Mouse (Mus musculus): ENCODE measurements around the gene Rnd2. TPM values are rescaled to one million over a fixed set of nuclear protein-coding genes. Genes with fewer than 3 reads are reported as not detected.
A peak's percentile ranks its signal among the peaks of the same experiment; 100 is the strongest.

Gene Rnd2
- 43.5 and 49.0 TPM in 2 replicates for polyA plus RNA-seq (2014; fragmentation: Nextera tagmentation; extraction: Ambion mirVana)

GRCm38 (mm10) chr11:101464211-101465100, at the start of gene Rnd2:
Rnd2 (plus strand) TSS chr11:101464999.
- H3K27me3 ChIP-seq (ENCODE audit: control insufficient read depth, insufficient read depth, low read length) = no peaks in the 10 kb centered on the region
- H3K27ac ChIP-seq (ENCODE audit: low read depth, low read length) = peak within 1 kb of the TSS; percentile 63
- H3K4me1 ChIP-seq (replicated peaks; ENCODE audit: control insufficient read depth, insufficient read depth, low read length) = peaks cover 20% of the 10 kb centered on the region
- peak within 1 kb of the TSS; percentile 96 for H3K4me2 ChIP-seq (ENCODE audit: low read depth, low read length, severe bottlenecking)
- DNase-seq (ENCODE audit: low spot score) (no peak), ATAC-seq (replicated peaks; ENCODE audit: low FRiP score) (no peak)
- H3K9ac ChIP-seq (ENCODE audit: low read length) = peak within 1 kb of the TSS; percentile 66
- no peaks in the 10 kb centered on the region for H3K36me3 ChIP-seq (ENCODE audit: control insufficient read depth, insufficient read depth, low read length)
- WGBS = 15% methylated on average over 12 of the region's 12 CpGs
- H3K4me3 ChIP-seq (ENCODE audit: low read depth, low read length) = peak within 1 kb of the TSS; percentile 72
- H3K9me3 ChIP-seq (ENCODE audit: control insufficient read depth, low read length) = no peaks in the 10 kb centered on the region

GRCm38 (mm10) chr11:101415306-101415705, 49.5 kb upstream of the Rnd2 start:
- H3K9ac ChIP-seq (ENCODE audit: low read length) = no peak overlapping the region
- ATAC-seq (replicated peaks; ENCODE audit: low FRiP score) (no peak), DNase-seq (ENCODE audit: low spot score) (no peak)
- peaks cover 3% of the 10 kb centered on the region for H3K4me1 ChIP-seq (replicated peaks; ENCODE audit: control insufficient read depth, insufficient read depth, low read length)
- no peaks in the 10 kb centered on the region for H3K36me3 ChIP-seq (ENCODE audit: control insufficient read depth, insufficient read depth, low read length)
- H3K27ac ChIP-seq (ENCODE audit: low read depth, low read length) = no peak overlapping the region
- H3K9me3 ChIP-seq (ENCODE audit: control insufficient read depth, low read length) = no peaks in the 10 kb centered on the region
- H3K27me3 ChIP-seq (ENCODE audit: control insufficient read depth, insufficient read depth, low read length) = no peaks in the 10 kb centered on the region
- no peak overlapping the region for H3K4me3 ChIP-seq (ENCODE audit: low read depth, low read length)
- no peak overlapping the region for H3K4me2 ChIP-seq (ENCODE audit: low read depth, low read length, severe bottlenecking)
- WGBS = 91% methylated on average over 2 of the region's 2 CpGs

- Histone ChIP-seq H3K9ac (ENCODE audit: low read length) (peak overlapping the region; percentile 92), H3K36me3 (ENCODE audit: control insufficient read depth, insufficient read depth, low read length) (no peaks in the 10 kb centered on the region), H3K4me1 (replicated peaks; ENCODE audit: control insufficient read depth, insufficient read depth, low read length) (peaks cover 3% of the 10 kb centered on the region), H3K4me2 (ENCODE audit: low read depth, low read length, severe bottlenecking) (peak overlapping the region; percentile 86), H3K27me3 (ENCODE audit: control insufficient read depth, insufficient read depth, low read length) (no peaks in the 10 kb centered on the region), H3K27ac (ENCODE audit: low read depth, low read length) (peak overlapping the region; percentile 31; the same call in 1 of the 2 replicates), H3K9me3 (ENCODE audit: control insufficient read depth, low read length) (no peaks in the 10 kb centered on the region), H3K4me3 (ENCODE audit: low read depth, low read length) (peak overlapping the region; percentile 82)
- WGBS = 4% methylated on average over 11 of the region's 11 CpGs
- ATAC-seq (replicated peaks; ENCODE audit: low FRiP score) = peak; percentile 12; the same call in 1 of the 2 replicates
- DNase-seq (ENCODE audit: low spot score) = no peak
Observed at GRCm38 (mm10) chr11:101416433-101417100, 48.2 kb upstream of the Rnd2 start.

GRCm38 (mm10) chr11:101417101-101417855, 47.5 kb upstream of the Rnd2 start, which contains the start of gene Aarsd1:
Aarsd1 (minus strand) TSS chr11:101417615.
- Histone ChIP-seq H3K27me3 (ENCODE audit: control insufficient read depth, insufficient read depth, low read length) (no peaks in the 10 kb centered on the region), H3K4me1 (replicated peaks; ENCODE audit: control insufficient read depth, insufficient read depth, low read length) (peaks cover 3% of the 10 kb centered on the region), H3K36me3 (ENCODE audit: control insufficient read depth, insufficient read depth, low read length) (no peaks in the 10 kb centered on the region), H3K4me3 (ENCODE audit: low read depth, low read length) (peak within 1 kb of the TSS; percentile 82), H3K4me2 (ENCODE audit: low read depth, low read length, severe bottlenecking) (peak within 1 kb of the TSS; percentile 86), H3K9ac (ENCODE audit: low read length) (peak within 1 kb of the TSS; percentile 92), H3K27ac (ENCODE audit: low read depth, low read length) (peak within 1 kb of the TSS; percentile 31), H3K9me3 (ENCODE audit: control insufficient read depth, low read length) (no peaks in the 10 kb centered on the region)
- ATAC-seq (replicated peaks; ENCODE audit: low FRiP score) (peak; percentile 72), DNase-seq (ENCODE audit: low spot score) (peak; percentile 92)
- under 1% methylated on average over 45 of the region's 45 CpGs for WGBS

GRCm38 (mm10) chr11:101418991-101419390, 45.8 kb upstream of the Rnd2 start:
- Histone ChIP-seq H3K9ac (ENCODE audit: low read length) (no peak overlapping the region), H3K4me2 (ENCODE audit: low read depth, low read length, severe bottlenecking) (no peak overlapping the region), H3K9me3 (ENCODE audit: control insufficient read depth, low read length) (no peaks in the 10 kb centered on the region), H3K4me3 (ENCODE audit: low read depth, low read length) (no peak overlapping the region), H3K27ac (ENCODE audit: low read depth, low read length) (no peak overlapping the region), H3K27me3 (ENCODE audit: control insufficient read depth, insufficient read depth, low read length) (no peaks in the 10 kb centered on the region), H3K36me3 (ENCODE audit: control insufficient read depth, insufficient read depth, low read length) (no peaks in the 10 kb centered on the region), H3K4me1 (replicated peaks; ENCODE audit: control insufficient read depth, insufficient read depth, low read length) (peaks cover 3% of the 10 kb centered on the region)
- WGBS = 62% methylated on average over 6 of the region's 6 CpGs
- ATAC-seq (replicated peaks; ENCODE audit: low FRiP score) = no peak
- no peak for DNase-seq (ENCODE audit: low spot score)

GRCm38 (mm10) chr11:101419610-101420009, 45.2 kb upstream of the Rnd2 start:
- H3K4me1 ChIP-seq (replicated peaks; ENCODE audit: control insufficient read depth, insufficient read depth, low read length) = peaks cover 3% of the 10 kb centered on the region
- no peaks in the 10 kb centered on the region for H3K27me3 ChIP-seq (ENCODE audit: control insufficient read depth, insufficient read depth, low read length)
- no peak for DNase-seq (ENCODE audit: low spot score)
- H3K4me3 ChIP-seq (ENCODE audit: low read depth, low read length) = no peak overlapping the region
- no peaks in the 10 kb centered on the region for H3K36me3 ChIP-seq (ENCODE audit: control insufficient read depth, insufficient read depth, low read length)
- WGBS = 14% methylated on average over 3 of the region's 3 CpGs
- H3K27ac ChIP-seq (ENCODE audit: low read depth, low read length) = no peak overlapping the region
- H3K9me3 ChIP-seq (ENCODE audit: control insufficient read depth, low read length) = no peaks in the 10 kb centered on the region
- no peak overlapping the region for H3K9ac ChIP-seq (ENCODE audit: low read length)
- no peak for ATAC-seq (replicated peaks; ENCODE audit: low FRiP score)
- H3K4me2 ChIP-seq (ENCODE audit: low read depth, low read length, severe bottlenecking) = no peak overlapping the region

- no peak overlapping the region for H3K9ac ChIP-seq (ENCODE audit: low read length)
- no peak overlapping the region for H3K4me3 ChIP-seq (ENCODE audit: low read depth, low read length)
- peaks cover 3% of the 10 kb centered on the region for H3K4me1 ChIP-seq (replicated peaks; ENCODE audit: control insufficient read depth, insufficient read depth, low read length)
- no peaks in the 10 kb centered on the region for H3K36me3 ChIP-seq (ENCODE audit: control insufficient read depth, insufficient read depth, low read length)
- DNase-seq (ENCODE audit: low spot score) (no peak), ATAC-seq (replicated peaks; ENCODE audit: low FRiP score) (no peak)
- no peaks in the 10 kb centered on the region for H3K9me3 ChIP-seq (ENCODE audit: control insufficient read depth, low read length)
- WGBS = 83% methylated on average over 5 of the region's 5 CpGs
- H3K27ac ChIP-seq (ENCODE audit: low read depth, low read length) = no peak overlapping the region
- H3K4me2 ChIP-seq (ENCODE audit: low read depth, low read length, severe bottlenecking) = no peak overlapping the region
- H3K27me3 ChIP-seq (ENCODE audit: control insufficient read depth, insufficient read depth, low read length) = no peaks in the 10 kb centered on the region
Observed at GRCm38 (mm10) chr11:101420148-101420547, 44.7 kb upstream of the Rnd2 start.

Measured in forebrain, embryonic 11.5 days (tissue).